Mouse (Mus musculus) kidney, embryonic 16.5 days (tissue): ENCODE results near the gene Crk. TPM values are rescaled to one million over a fixed set of nuclear protein-coding genes. Genes with fewer than 3 reads are reported as not detected.
"Not testable (repeated sequence)": the region's sequence is repeated elsewhere in the genome, so short reads cannot be mapped to it uniquely, and the experiment has no call there.

Experiments used
- ATAC-seq: fragments of 200-750 bp; cut with Nextera tagmentation; 2 replicates; pipeline ENCODE4 v1.8.0; 2017; ENCODE audit warnings: moderate TSS enrichment; ENCODE audit not compliant: low FRiP score, low TSS enrichment
- H3K27ac ChIP-seq: fragments of 300-500 bp; sonication (generic); 2 replicates; pipeline ENCODE4 v1.5.1; 2014; ENCODE audit warnings: low read length
- H3K27me3 ChIP-seq: fragments of 300-500 bp; sonication (generic); 2 replicates; pipeline ENCODE4 v1.6.1; 2014; ENCODE audit warnings: low read length, control low read depth, mixed read lengths; ENCODE audit not compliant: insufficient read depth
- H3K36me3 ChIP-seq: fragments of 300-500 bp; sonication (generic); 2 replicates; pipeline ENCODE4 v1.6.1; 2014; ENCODE audit warnings: low read length, control low read depth, mixed read lengths; ENCODE audit not compliant: insufficient read depth
- H3K4me1 ChIP-seq: fragments of 300-500 bp; sonication (generic); 2 replicates; pipeline ENCODE4 v1.6.1; 2014; ENCODE audit warnings: low read length, control low read depth, mixed read lengths; ENCODE audit not compliant: insufficient read depth
- H3K4me2 ChIP-seq: fragments of 300-500 bp; sonication (generic); replicated peaks from 2 replicates; pipeline ENCODE4 v1.6.1; 2014; ENCODE audit warnings: low read depth, low read length
- H3K4me3 ChIP-seq: fragments of 300-500 bp; sonication (generic); 2 replicates; pipeline ENCODE4 v1.5.1; 2014; ENCODE audit warnings: mild to moderate bottlenecking, low read length
- H3K9ac ChIP-seq: fragments of 300-500 bp; sonication (generic); replicated peaks from 2 replicates; pipeline ENCODE4 v1.6.1; 2014; ENCODE audit warnings: low read length
- H3K9me3 ChIP-seq: fragments of 300-500 bp; sonication (generic); 2 replicates; pipeline ENCODE4 v1.6.1; 2016; ENCODE audit warnings: low read length, control low read depth
- WGBS: fragments of 180-500 bp; shearing (Covaris S2); extraction: QIAGEN DNeasy Blood & Tissue Kit; methylation state at CpG from one replicate; pipeline ENCODE4 v1.1.7; 2014; 5-methylcytosine and 5-hydroxymethylcytosine counted together
- polyA plus RNA-seq: library from polyadenylated mRNA; unstranded; fragments of >200 nt; fragmentation: Nextera tagmentation; extraction: Ambion mirVana; gene quantifications from 2 replicates; pipeline ENCODE4 v1.2.1, GENCODE M21; 2015

Crk gene
- polyA plus RNA-seq, 1 experiment from 2014 or later: 136 TPM

DNA sequence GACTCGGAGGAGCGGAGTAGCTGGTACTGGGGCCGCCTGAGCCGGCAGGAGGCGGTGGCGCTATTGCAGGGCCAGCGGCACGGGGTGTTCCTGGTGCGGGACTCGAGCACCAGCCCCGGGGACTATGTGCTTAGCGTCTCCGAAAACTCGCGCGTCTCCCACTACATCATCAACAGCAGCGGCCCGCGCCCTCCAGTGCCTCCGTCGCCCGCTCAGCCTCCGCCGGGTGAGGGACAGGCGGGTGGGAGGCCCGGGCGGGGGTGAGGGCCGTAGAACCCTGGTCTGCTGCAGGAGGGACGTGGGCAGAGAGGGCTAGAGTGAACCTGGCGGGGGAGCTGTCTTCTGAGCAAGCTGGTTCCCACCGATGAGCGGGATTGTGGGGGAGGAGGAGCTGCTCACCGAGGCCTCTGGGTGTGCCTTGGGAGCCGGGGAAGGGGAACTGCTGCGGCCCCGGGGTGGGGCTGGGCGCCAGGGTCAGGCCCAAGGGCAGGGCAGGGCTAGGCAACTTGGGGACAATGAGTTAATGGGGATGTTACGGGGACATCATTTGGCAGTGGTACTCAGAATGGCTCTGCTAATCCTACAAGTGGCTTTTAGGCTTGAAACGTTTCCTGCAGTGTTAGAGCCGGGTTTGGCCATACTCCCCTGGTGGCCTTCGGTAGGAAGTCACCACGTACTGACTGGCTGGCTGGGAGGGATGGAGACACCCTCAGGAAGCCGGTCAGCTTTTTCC lies 546 bp downstream of the Crk start:
- H3K36me3 ChIP-seq: peaks cover 13% of the 10 kb centered on the region
- peak overlapping the region; percentile 98 for H3K27ac ChIP-seq
- H3K27me3 ChIP-seq: no peaks in the 10 kb centered on the region
- H3K9me3 ChIP-seq: no peaks in the 10 kb centered on the region
- H3K4me1 ChIP-seq: peaks cover 21% of the 10 kb centered on the region
- peak; percentile 82 for ATAC-seq
- peak overlapping the region; percentile 100 for H3K4me3 ChIP-seq
- H3K9ac ChIP-seq: peak overlapping the region; percentile 98
- peak overlapping the region; percentile 79 for H3K4me2 ChIP-seq
- 0% methylated on average over 43 of the region's 43 CpGs for WGBS

DNA sequence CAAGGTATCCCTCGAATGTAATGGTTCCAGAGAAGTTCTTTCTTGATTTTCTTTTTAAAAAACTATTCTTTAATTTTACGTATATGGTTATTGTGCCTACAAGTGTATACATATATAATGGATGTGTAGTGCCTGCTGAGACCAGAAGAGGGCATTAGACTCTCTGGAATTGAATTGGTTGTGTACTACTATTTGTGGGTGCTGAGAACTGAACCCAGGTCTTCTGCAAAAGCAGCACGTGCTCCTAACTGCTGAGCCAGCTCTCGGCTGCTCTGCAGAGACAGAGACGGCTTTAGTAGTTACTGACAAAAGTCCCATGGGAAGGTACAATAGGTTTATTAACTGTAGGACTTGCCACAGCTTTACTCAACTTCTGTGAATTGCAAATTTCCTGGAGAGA lies 5.4 kb downstream of the Crk start:
- Histone ChIP-seq H3K27me3 (no peaks in the 10 kb centered on the region), H3K9me3 (no peaks in the 10 kb centered on the region), H3K4me3 (no peak overlapping the region), H3K4me2 (no peak overlapping the region), H3K4me1 (peaks cover 24% of the 10 kb centered on the region), H3K9ac (no peak overlapping the region), H3K27ac (no peak overlapping the region), H3K36me3 (peaks cover 18% of the 10 kb centered on the region)
- WGBS: 89% methylated on average over 5 of the region's 5 CpGs
- ATAC-seq: no peak

DNA sequence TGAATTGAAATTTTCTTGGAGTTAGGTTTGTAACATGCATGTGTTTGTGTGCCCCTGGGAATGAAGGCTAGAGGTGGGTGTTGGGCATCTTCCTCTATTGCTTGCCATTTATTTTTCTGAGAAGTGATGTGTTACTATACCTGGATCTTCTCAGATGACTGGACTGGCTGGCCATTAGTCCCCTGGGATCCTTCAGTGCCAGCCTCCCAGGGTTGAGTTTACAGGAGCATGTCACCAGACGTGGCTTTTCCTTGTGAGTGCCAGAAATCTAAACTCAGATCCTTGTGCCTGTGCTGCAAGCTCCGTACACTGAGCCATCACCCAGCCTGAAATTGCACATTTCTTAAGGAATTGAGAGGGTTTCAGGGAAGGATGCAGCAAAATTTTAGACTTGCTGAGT lies 5.9 kb downstream of the Crk start:
- no peaks in the 10 kb centered on the region for H3K9me3 ChIP-seq
- no peak overlapping the region for H3K4me3 ChIP-seq
- H3K9ac ChIP-seq: no peak overlapping the region
- no peaks in the 10 kb centered on the region for H3K27me3 ChIP-seq
- 70% methylated on average over 2 of the region's 2 CpGs for WGBS
- peaks cover 18% of the 10 kb centered on the region for H3K36me3 ChIP-seq
- no peak overlapping the region for H3K27ac ChIP-seq
- ATAC-seq: no peak
- H3K4me2 ChIP-seq: no peak overlapping the region
- peaks cover 24% of the 10 kb centered on the region for H3K4me1 ChIP-seq

DNA sequence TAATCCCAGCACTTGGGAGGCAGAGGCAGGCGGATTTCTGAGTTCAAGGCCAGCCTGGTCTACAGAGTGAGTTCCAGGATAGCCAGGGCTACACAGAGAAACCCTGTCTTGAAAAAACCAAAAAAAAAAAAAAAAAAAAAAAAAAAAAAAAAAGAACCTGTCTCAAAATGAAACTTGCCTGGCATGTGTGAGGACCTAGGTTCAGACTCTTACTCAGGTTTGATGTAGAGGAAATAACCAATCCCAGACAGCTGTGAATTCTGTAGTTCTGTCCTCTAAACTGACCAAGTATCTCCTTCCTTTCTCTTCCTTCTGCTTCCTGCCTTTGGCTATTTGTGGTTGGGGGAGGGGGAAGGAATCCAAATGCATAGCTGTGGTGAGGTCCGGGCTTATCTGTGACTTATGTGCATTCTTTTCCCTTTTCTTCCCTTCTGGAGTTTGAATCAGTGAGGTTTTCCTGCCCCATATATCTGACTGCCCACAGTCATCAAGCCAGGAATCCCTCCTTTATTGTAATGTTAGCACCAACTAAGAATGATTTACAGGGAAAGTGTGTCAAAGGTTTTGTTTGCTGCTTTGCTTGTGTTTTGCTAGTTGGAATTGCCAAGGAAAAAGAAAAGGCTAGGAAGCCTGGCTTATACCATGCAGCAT lies 8.4 kb downstream of the Crk start:
- peaks cover 32% of the 10 kb centered on the region for H3K36me3 ChIP-seq
- peak overlapping the region; percentile 61; the same call in 1 of the 2 replicates for H3K27ac ChIP-seq
- 58% methylated on average over 2 of the region's 2 CpGs for WGBS
- H3K4me1 ChIP-seq: peaks cover 8% of the 10 kb centered on the region; the same call in 1 of the 2 replicates
- 0 out of 2 replicates have a peak, but pooled peaks have one; percentile 23 for ATAC-seq
- H3K4me3 ChIP-seq: no peak overlapping the region
- no peak overlapping the region for H3K9ac ChIP-seq
- H3K4me2 ChIP-seq: 0 out of 2 replicates have a peak overlapping the region, but pooled peaks have one; percentile 2
- no peaks in the 10 kb centered on the region for H3K27me3 ChIP-seq
- H3K9me3 ChIP-seq: no peaks in the 10 kb centered on the region

DNA sequence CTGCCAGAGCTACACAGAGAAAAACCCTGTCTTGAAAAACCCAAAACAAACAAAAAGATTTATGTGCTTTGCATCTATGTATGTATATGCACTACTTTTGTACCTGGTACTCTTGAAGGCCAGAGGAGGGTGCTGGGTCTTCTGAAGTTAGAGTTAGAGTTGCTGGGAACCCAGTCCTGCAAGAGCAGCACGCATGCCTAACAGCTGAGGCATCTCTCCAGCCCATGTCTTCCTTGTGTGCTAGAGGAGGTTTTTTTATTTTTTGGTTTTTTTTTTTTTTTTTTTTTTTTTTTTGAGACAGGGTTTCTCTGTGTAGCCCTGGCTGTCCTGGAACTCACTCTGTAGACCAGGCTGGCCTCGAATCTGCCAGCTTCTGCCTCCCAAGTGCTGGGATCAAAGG lies 9.1 kb downstream of the Crk start:
- Histone ChIP-seq H3K9ac (no peak overlapping the region), H3K4me1 (peaks cover 8% of the 10 kb centered on the region; the same call in 1 of the 2 replicates), H3K9me3 (no peaks in the 10 kb centered on the region), H3K27me3 (no peaks in the 10 kb centered on the region), H3K36me3 (peaks cover 34% of the 10 kb centered on the region), H3K4me2 (0 out of 2 replicates have a peak overlapping the region, but pooled peaks have one; percentile 2), H3K27ac (peak overlapping the region; percentile 61; the same call in 1 of the 2 replicates), H3K4me3 (no peak overlapping the region)
- ATAC-seq: no peak
- 76% methylated on average over 2 of the region's 2 CpGs for WGBS

DNA sequence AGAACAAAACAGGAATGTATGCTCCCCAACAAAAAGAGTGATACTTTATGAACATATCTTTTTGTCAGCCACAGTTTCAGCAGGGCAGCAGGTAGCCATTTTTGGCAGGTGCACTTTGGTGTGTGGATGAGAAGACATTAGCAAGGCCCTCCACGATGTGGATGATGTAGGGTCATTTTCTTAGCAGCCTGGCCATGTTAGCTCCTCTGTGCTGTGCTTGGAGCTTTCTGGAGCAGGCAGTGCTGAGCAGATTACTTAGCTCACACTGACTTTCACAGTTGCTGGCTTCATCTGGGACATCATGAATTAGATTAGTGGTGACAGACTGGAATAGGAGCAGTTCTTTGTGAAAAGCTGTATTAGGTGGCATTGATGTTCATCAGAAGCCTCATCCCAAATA lies 10.9 kb downstream of the Crk start:
- H3K9me3 ChIP-seq: no peaks in the 10 kb centered on the region
- WGBS: 83% methylated on average over 1 of the region's 1 CpGs
- no peak for ATAC-seq
- no peak overlapping the region for H3K4me2 ChIP-seq
- no peak overlapping the region for H3K4me3 ChIP-seq
- H3K4me1 ChIP-seq: peaks cover 8% of the 10 kb centered on the region; the same call in 1 of the 2 replicates
- no peak overlapping the region for H3K9ac ChIP-seq
- no peaks in the 10 kb centered on the region for H3K27me3 ChIP-seq
- H3K36me3 ChIP-seq: peaks cover 41% of the 10 kb centered on the region
- no peak overlapping the region for H3K27ac ChIP-seq

DNA sequence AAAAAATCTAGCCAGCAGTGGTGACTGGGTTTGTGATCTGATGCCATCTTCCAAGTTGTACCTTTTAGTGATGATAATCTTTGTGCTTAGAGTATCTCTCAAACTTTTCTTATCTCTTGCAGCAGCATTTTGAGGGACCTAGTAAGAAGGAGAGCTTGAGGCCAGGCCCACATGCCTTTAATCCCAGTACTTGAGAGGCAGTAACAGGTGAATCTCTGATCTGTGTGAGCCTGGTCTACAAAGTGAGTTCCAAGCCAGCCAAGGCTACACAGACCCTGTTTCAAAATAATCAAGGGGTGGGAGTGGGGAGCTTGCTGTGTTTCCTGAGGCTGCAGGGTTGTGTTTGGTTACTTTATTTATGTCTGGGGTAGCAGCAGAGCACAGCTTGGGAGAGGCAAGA lies 12.0 kb downstream of the Crk start:
- Histone ChIP-seq H3K9ac (no peak overlapping the region), H3K36me3 (peaks cover 39% of the 10 kb centered on the region), H3K27ac (no peak overlapping the region), H3K9me3 (no peaks in the 10 kb centered on the region), H3K4me2 (no peak overlapping the region), H3K4me1 (peaks cover 8% of the 10 kb centered on the region; the same call in 1 of the 2 replicates), H3K4me3 (no peak overlapping the region), H3K27me3 (no peaks in the 10 kb centered on the region)
- no peak for ATAC-seq

DNA sequence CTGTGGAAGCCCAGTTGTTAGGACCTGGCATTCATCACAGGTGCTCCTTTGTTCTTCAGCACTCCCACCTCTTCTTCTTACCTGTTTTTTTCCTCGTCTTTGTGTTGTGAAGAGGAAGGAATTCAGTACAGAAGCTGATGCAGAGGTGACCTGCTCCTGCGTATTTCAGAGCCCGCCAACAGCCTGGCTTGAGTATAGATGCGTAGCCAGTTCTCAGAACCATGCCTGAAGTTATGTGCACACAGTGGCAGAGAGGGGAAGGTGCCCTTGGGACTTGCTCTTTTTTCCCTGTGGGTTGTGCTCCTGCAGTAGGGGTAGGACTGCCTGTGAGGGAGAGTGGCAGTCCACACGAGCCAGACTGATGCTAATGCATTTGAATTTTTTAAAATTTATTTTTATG lies 14.5 kb downstream of the Crk start:
- 90% methylated on average over 5 of the region's 5 CpGs for WGBS
- no peak overlapping the region for H3K27ac ChIP-seq
- no peak overlapping the region for H3K4me2 ChIP-seq
- no peaks in the 10 kb centered on the region for H3K27me3 ChIP-seq
- no peak overlapping the region for H3K4me3 ChIP-seq
- ATAC-seq: no peak
- no peak overlapping the region for H3K9ac ChIP-seq
- H3K4me1 ChIP-seq: no peaks in the 10 kb centered on the region
- peaks cover 58% of the 10 kb centered on the region for H3K36me3 ChIP-seq
- no peaks in the 10 kb centered on the region for H3K9me3 ChIP-seq

DNA sequence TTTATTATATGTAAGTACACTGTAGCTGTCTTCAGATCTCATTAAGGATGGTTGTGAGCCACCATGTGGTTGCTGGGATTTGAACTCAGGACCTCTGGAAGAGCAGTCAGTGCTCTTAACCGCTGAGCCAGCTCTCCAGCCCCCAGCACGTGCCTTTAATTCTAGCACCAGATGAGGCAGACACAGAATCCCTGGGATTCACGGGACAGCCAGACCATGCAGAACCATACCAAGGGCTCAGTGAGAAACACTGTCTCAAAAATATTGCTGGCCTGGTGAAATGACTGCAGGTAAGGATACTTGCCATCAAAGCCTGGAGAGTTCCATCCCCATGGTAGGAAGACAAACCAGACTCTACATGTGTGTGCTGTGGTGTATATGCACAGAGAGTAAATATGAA lies 18.4 kb downstream of the Crk start:
- H3K4me1 ChIP-seq, ATAC-seq, H3K27ac ChIP-seq, H3K4me2 ChIP-seq, H3K27me3 ChIP-seq, H3K4me3 ChIP-seq, H3K9ac ChIP-seq, H3K9me3 ChIP-seq: not testable (repeated sequence)
- WGBS: 92% methylated on average over 3 of the region's 3 CpGs
- H3K36me3 ChIP-seq: peaks cover 67% of the 10 kb centered on the region

DNA sequence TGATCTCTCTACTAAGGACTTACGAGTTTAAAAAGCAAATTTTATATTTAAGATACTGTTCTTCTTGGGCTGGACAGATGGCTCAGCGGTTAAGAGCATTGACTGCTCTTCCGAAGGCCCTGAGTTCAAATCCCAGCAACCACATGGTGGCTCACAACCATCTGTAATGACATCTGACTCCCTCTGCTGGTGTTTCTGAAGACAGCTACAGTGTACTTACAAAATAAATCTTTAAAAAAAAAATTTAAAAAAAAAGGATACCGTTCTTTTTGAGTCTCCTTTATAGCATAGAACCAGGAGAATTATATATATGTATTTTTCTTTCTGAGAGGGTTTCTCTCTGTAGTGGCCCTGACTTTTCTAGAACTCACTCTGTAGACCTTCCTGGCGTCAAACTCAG lies 21.5 kb downstream of the Crk start:
- no peak overlapping the region for H3K4me3 ChIP-seq
- no peak overlapping the region for H3K27ac ChIP-seq
- H3K36me3 ChIP-seq: peaks cover 58% of the 10 kb centered on the region
- WGBS: 92% methylated on average over 5 of the region's 5 CpGs
- H3K9ac ChIP-seq: no peak overlapping the region
- no peaks in the 10 kb centered on the region for H3K4me1 ChIP-seq
- H3K9me3 ChIP-seq: no peaks in the 10 kb centered on the region
- H3K27me3 ChIP-seq: no peaks in the 10 kb centered on the region
- H3K4me2 ChIP-seq: no peak overlapping the region
- no peak for ATAC-seq
